Comparison of ENCODE assay signal across 9 mouse cellular contexts in genomic region chr11:94158521-94158920, GRCm38 (mm10). TPM values are rescaled to one million over a fixed set of nuclear protein-coding genes. Genes with fewer than 3 reads are reported as not detected.
DNase-seq lines count a peak whose midpoint lies in the region; ATAC-seq lines count a peak whose summit lies in the region.
"Had no signal": no experiment of that assay in that cellular context is flagged by ENCODE, and none has a peak within 500 bp of the region (broad histone marks: within the 10 kb centered on the region; RNA-seq: fewer than 3 reads in every experiment).

No protein-coding gene starts in this region.

- H3K27ac ChIP-seq in kidney, embryonic 14.5 days (ENCODE audit: low read depth, low read length), result no peak overlapping the region
- peak overlapping the region; percentile 97 for H3K27ac ChIP-seq in forebrain, embryonic 10.5 days
- H3K27ac ChIP-seq in midbrain, embryonic 16.5 days (ENCODE audit: low read length), result peak overlapping the region; percentile 99

- no peaks in the 10 kb centered on the region for H3K36me3 ChIP-seq in kidney, embryonic 14.5 days (ENCODE audit: control insufficient read depth, insufficient read depth, low read length)
- no peaks in the 10 kb centered on the region for H3K36me3 ChIP-seq in forebrain, embryonic 10.5 days (replicated peaks)
- H3K36me3 ChIP-seq in midbrain, embryonic 16.5 days (ENCODE audit: control insufficient read depth, insufficient read depth, low read length), result no peaks in the 10 kb centered on the region

- H3K4me1 ChIP-seq in kidney, embryonic 14.5 days (ENCODE audit: control insufficient read depth, insufficient read depth, low read length), result peaks cover 25% of the 10 kb centered on the region
- H3K4me1 ChIP-seq in forebrain, embryonic 10.5 days, result peaks cover 51% of the 10 kb centered on the region
- peaks cover 32% of the 10 kb centered on the region for H3K4me1 ChIP-seq in midbrain, embryonic 16.5 days (ENCODE audit: control insufficient read depth, insufficient read depth, low read length)

- WGBS in kidney, embryonic 14.5 days, result 34% methylated on average over 14 of the region's 14 CpGs
- 53% methylated on average over 14 of the region's 14 CpGs for WGBS in forebrain, embryonic 10.5 days
- WGBS in midbrain, embryonic 16.5 days, result 47% methylated on average over 14 of the region's 14 CpGs

- H3K27me3 ChIP-seq in kidney, embryonic 14.5 days (ENCODE audit: control insufficient read depth, insufficient read depth, low read length), result no peaks in the 10 kb centered on the region
- no peaks in the 10 kb centered on the region for H3K27me3 ChIP-seq in forebrain, embryonic 10.5 days (ENCODE audit: poor library complexity, severe bottlenecking)
- H3K27me3 ChIP-seq in midbrain, embryonic 16.5 days (ENCODE audit: control insufficient read depth, insufficient read depth, low read depth, low read length), result no peaks in the 10 kb centered on the region
- H3K27me3 ChIP-seq: Patski had no signal

- no peak overlapping the region for H3K9ac ChIP-seq in kidney, embryonic 14.5 days (ENCODE audit: low read depth, low read length)
- no peak overlapping the region for H3K9ac ChIP-seq in midbrain, embryonic 16.5 days (ENCODE audit: low read depth, low read length)

- ATAC-seq in kidney, embryonic 14.5 days (ENCODE audit: low FRiP score, low TSS enrichment), result no peak
- no peak for ATAC-seq in midbrain, embryonic 16.5 days
- ATAC-seq in megakaryocyte, adult 5-6 weeks (ENCODE audit: poor library complexity, severe bottlenecking), result no peak
- no peak for ATAC-seq in CD4-positive, CD25-positive, alpha-beta regulatory T cell, adult 4 months
- ATAC-seq: Patski had no signal

- H3K9me3 ChIP-seq in kidney, embryonic 14.5 days (ENCODE audit: control insufficient read depth, low read length), result no peaks in the 10 kb centered on the region
- H3K9me3 ChIP-seq in forebrain, embryonic 10.5 days, result no peaks in the 10 kb centered on the region
- H3K9me3 ChIP-seq in midbrain, embryonic 16.5 days (replicated peaks; ENCODE audit: control insufficient read depth, low read length, poor library complexity, severe bottlenecking), result no peaks in the 10 kb centered on the region

- H3K4me3 ChIP-seq in kidney, embryonic 14.5 days (ENCODE audit: low read length), result no peak overlapping the region
- no peak overlapping the region for H3K4me3 ChIP-seq in forebrain, embryonic 10.5 days
- no peak overlapping the region for H3K4me3 ChIP-seq in midbrain, embryonic 16.5 days (ENCODE audit: low read depth, low read length)

- H3K4me2 ChIP-seq in kidney, embryonic 14.5 days (replicated peaks; ENCODE audit: low read depth, low read length), result no peak overlapping the region
- no peak overlapping the region for H3K4me2 ChIP-seq in midbrain, embryonic 16.5 days (ENCODE audit: low read length)

- DNase-seq in kidney, adult 11 months, result peak; percentile 95
- DNase-seq in forebrain, embryonic 10.5 days (ENCODE audit: extremely low spot score, low spot score), result no peak
- DNase-seq in kidney, adult 9 months, result peak; percentile 97
- no peak for DNase-seq in urinary bladder, adult 2 months (ENCODE audit: low spot score)

RNA-seq across cellular contexts. Expression of gene Tob1, which starts 52.7 kb away (rescaled TPM):
- polyA plus RNA-seq in kidney, embryonic 14.5 days (2014; fragmentation: Nextera tagmentation; extraction: Ambion mirVana), result 27.2 and 36.6 TPM in 2 replicates
- 18.8 and 20.1 TPM in 2 replicates for polyA plus RNA-seq in forebrain, embryonic 10.5 days (2016; fragmentation: Nextera tagmentation; extraction: Ambion mirVana)
- 28.1 and 28.6 TPM in 2 replicates for polyA plus RNA-seq in midbrain, embryonic 16.5 days (2015; fragmentation: Nextera tagmentation; extraction: Ambion mirVana)
- 36.6 and 36.9 TPM in 2 replicates for polyA plus RNA-seq in urinary bladder, adult 2 months (2012; rRNA removed)
- 15.5 and 17.8 TPM in 2 replicates for total RNA-seq in megakaryocyte, adult 5-6 weeks (2015)
- 13.5 and 19.3 TPM in 2 replicates for total RNA-seq in megakaryocyte, adult 5-6 weeks (2017)
- 1 to 10 TPM; 4.7 to 8.9 TPM for polyA plus RNA-seq in CD4-positive, CD25-positive, alpha-beta regulatory T cell, adult 4 months (2017; shearing (Covaris generic))

Comparison
In these comparisons a context has a peak if more than half of its experiments do, and no peak if none do; other contexts are left out.
1. DNase-seq: peak in kidney, adult 11 months (single experiment) and kidney, adult 9 months (single experiment); none in forebrain, embryonic 10.5 days (single experiment) and urinary bladder, adult 2 months (single experiment).